Mouse (Mus musculus) bone marrow, adult 2 months (tissue): ENCODE results near the gene Abcb7.

Experiments used
- CTCF ChIP-seq: fragments of 200-500 bp; IDR thresholded peaks from 2 replicates; pipeline ENCODE4 v1.5.1; 2011; ENCODE audit warnings: low read length, control low read depth; ENCODE audit not compliant: control insufficient read depth, insufficient read depth
- POLR2A ChIP-seq: fragments of 200-500 bp; IDR thresholded peaks from 2 replicates; pipeline ENCODE4 v1.6.1; 2011; ENCODE audit warnings: low read depth, mild to moderate bottlenecking, control low read depth, low read length, borderline replicate concordance; ENCODE audit not compliant: control insufficient read depth

GRCm38 (mm10) chrX:104413995-104414394, 339 bp upstream of the Abcb7 start:
- TF ChIP-seq CTCF: no peak
- TF ChIP-seq POLR2A: no peak
